Mouse (Mus musculus) erythroblast, adult 5-6 weeks (primary cell): ENCODE data around the gene Hdac7. TPM values are rescaled to one million over a fixed set of nuclear protein-coding genes. Genes with fewer than 3 reads are reported as not detected.
A peak's percentile ranks its signal among the peaks of the same experiment; 100 is the strongest.
"Not testable (repeated sequence)": the region's sequence is repeated elsewhere in the genome, so short reads cannot be mapped to it uniquely, and the experiment has no call there.

Experiments used
- ATAC-seq: replicated peaks from 2 replicates; pipeline ENCODE4 v1.8.0; 2016; ENCODE audit warnings: moderate number of reproducible peaks, mild to moderate bottlenecking, moderate TSS enrichment, inconsistent platforms; ENCODE audit not compliant: poor library complexity, low FRiP score, severe bottlenecking
- total RNA-seq, 2 experiments: library from RNA; stranded (forward) in 1 of 2; stranded (reverse) in 1 of 2; fragments of 150-400 nt in 1 of 2; fragments of 200-764, 138-1000 nt in 1 of 2; gene quantifications; 2 replicates each; pipeline versions ENCODE4 v1.2.3 to v1.2.4; 2015 to 2017; ENCODE audit warnings: low replicate concordance in 2 of 2

Hdac7 gene
- total RNA-seq (2015; ENCODE audit: low replicate concordance) (3.5 and 7.7 TPM in 2 replicates), total RNA-seq (2017; ENCODE audit: low replicate concordance) (1.1 and 3.8 TPM in 2 replicates)

- ATAC-seq, result peak; percentile 51; the same call in 1 of the 2 replicates
Measured at GRCm38 (mm10) chr15:97844037-97845034, at the start of gene Hdac7. Gene Hdac7 (minus strand): TSS chr15:97844502.

DNA sequence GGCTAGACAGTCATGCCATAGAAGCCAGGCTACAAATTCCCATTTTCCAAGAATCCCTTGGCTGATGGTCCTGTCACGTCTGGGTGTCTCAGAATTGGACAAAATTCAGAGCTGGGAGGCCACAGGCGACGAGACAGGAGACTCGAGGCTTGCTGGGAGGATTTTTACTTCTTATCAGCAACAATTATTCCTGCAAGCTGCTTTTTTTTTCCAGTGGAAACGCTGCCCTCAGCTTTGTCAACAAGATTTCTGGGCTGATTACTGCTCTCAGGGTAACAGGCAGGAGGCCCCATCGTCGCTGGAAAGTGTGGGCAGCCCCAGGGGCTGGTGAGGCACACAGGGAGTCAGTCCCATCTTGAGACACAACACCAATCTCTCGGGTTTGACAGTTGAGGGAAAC lies 48.2 kb upstream of the Hdac7 start:
- ATAC-seq, result no peak

DNA sequence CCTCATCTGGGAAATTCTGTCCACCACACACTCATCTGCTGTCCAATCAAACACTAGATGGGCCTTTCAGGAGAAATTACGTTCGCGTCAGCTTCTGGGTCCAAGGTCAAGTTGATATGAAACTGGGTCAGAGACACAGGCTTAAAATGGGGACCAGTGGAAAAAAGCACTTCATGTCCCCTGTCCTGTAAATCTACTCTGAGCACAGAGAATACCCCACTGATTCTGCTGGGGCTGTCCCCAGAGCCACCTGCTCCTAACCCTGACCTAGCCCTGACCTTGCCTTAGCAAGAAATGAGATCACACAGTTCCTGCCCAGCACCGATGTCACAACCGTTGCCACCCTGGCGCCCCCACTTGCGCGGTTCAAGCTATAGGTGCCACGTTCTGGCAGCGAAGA lies 46.1 kb upstream of the Hdac7 start:
- no peak for ATAC-seq

- ATAC-seq, result no peak
Measured at GRCm38 (mm10) chr15:97890017-97890416, 45.7 kb upstream of the Hdac7 start.

- ATAC-seq, result no peak
Measured at GRCm38 (mm10) chr15:97887541-97888016, 43.3 kb upstream of the Hdac7 start.

GRCm38 (mm10) chr15:97881423-97881822 lies 37.1 kb upstream of the Hdac7 start:
- no peak for ATAC-seq

DNA sequence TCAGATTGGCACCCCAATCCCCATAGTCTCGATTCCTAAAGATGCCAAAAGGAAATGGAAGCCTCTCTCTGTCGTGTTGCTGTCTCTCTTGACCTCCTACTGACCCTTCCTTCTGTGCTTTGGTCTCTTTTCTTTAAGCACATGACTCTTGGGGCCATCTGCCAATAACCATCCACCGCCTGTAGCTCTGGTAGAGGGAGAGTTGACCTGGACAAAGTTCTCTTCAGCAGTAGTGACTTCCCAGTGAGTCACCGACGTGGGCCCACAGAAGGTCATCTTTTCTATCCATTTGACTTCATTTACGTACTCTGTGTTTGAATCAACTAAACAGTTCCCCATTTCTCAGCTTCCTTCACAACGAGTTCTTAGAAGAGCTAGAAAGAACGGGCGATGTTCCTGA lies 36.1 kb upstream of the Hdac7 start:
- ATAC-seq, result no peak

- no peak for ATAC-seq
Measured at GRCm38 (mm10) chr15:97878696-97879328, 34.5 kb upstream of the Hdac7 start.

GRCm38 (mm10) chr15:97875784-97876183 lies 31.5 kb upstream of the Hdac7 start:
- ATAC-seq, result no peak

DNA sequence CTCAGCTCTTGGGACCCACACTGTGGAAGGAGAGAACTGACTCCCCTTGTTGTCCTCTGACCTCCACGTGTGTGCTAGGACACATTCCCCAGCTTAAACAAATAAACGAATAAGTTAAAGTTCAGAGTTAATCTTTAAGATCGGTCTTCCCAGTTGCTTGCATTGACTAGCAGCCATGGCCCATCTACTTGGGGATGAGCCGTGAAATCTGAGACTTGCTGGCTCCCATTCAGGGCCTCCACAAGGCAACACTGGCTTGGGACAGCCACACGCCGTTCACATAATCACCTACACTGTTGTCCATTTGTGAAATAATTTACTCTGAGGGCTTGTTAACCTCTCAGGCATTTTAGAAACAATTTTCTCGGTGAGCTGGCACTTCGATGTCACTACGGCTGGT lies 29.4 kb upstream of the Hdac7 start:
- no peak for ATAC-seq

DNA sequence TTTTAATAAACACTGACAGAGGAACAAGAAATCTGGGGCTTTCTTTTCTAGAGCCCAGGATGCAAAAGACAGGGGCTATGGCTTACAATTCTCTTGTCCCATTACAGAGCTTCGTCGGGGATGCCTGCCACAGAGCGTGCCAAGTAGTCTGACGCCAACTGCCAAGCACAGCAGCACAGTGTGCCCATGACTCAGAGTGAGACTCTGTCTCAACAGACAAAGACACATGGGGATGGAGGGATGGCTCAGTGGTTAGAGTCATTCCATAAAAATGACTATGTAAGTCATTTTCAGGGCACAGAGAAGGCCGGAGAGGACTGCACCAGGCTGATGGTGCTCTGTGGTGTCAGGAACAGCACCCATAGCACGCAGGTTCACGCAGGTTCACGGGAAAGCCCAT lies 27.9 kb upstream of the Hdac7 start:
- no peak for ATAC-seq

DNA sequence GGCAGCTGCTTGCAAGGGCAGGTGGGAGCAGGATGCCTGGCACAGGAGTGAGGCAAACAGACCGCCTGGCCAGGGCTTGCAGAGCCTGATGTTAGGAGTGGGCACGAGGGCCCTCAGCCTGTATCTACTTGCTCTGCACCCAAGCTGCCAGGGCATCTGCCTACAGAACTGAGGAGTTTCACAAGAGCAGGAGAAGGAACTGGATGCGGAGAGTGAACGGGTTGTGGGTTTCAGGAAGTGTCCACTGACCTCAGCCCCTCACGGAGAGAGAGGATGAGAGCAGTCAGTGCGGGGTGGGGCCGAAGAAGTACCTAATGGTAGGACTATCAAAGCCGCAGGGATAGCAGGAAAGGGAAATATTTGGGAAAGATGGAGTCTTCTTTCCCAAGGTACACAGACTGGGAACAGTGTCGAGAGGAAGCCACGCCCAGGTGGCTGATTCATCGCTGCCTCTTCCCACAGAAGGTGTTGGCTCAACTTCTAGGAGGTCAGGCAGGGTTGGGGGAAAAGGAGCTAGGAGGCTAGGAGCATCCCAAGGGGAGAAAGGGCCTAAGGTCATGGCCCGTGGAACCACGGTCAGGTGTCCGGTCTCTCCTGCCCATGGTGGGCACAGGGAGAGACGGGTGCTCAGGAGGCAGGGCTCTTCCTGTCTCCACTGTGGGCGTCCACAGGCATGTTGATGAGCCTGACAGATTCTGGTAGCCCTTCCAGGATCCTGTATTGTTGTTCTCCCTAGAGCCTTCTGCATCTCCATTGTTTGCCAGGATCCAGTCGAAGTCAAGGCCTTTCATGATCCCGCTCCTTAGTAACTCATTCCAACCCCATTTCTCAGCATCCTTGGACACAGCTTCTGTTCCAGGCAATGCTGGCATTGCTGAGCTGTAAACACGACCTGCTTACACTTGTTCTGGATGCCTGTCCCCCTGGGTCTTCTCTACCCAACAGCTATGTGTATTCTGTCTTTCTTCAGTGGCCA lies 27.0 kb upstream of the Hdac7 start:
- no peak for ATAC-seq

GRCm38 (mm10) chr15:97870116-97870515 lies 25.8 kb upstream of the Hdac7 start:
- not testable (repeated sequence) for ATAC-seq

GRCm38 (mm10) chr15:97868985-97869384 lies 24.7 kb upstream of the Hdac7 start:
- ATAC-seq, result no peak

- 0 out of 2 replicates have a peak, but pooled peaks have one; percentile 48 for ATAC-seq
Measured at GRCm38 (mm10) chr15:97865988-97866387, 21.7 kb upstream of the Hdac7 start.

GRCm38 (mm10) chr15:97865175-97865574 lies 20.9 kb upstream of the Hdac7 start:
- no peak for ATAC-seq

DNA sequence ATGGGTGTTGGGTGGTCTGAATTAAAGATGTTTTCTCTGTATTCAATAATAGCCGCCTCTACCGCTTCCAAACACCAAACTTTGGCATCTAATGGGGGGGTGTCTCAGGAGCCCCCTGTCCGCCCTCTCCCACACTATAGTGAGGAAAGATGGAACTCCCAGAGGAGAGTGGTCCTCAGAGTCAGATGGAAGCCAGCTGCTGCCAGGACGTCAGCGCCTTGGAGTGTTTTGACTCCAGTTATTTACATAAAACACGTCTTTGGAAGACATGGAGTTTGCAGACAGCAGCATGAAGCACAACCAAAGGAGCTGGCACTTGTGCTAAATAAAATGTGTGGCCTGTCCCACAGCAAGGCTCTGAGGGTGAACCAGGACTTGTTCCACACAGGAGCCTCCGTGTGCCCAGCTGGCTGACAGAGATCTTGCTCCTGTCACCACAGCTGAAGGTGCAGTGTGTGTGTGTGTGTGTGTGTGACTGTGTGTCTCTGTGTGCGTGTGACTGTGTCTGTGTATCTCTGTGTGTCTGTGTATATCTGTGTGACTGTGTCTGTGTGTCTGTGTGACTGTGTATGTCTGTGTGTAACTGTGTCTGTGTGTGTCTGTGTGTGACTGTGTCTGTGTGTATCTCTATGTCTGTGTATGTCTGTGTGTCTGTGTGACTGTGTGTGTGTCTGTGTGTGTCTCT lies 20.2 kb upstream of the Hdac7 start:
- no peak for ATAC-seq

DNA sequence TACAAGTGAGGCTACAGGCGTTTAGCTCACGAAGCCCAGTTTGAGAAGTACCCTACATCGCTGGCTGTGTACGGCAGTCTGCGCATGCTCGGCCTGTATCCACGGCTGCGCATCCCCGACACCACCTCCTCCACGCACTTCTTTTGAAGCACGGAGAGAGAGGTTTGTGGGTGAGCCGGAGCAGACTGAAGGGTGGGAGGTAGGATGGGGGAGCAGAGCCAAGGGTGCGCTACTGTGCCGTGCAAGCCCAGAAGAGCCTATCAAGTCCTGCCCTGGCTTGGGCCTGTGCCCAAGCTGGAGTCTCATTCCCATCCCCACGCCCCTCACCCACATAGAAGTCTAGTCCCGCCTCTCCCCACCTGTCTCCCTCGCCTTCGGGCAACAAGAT lies 19.2 kb upstream of the Hdac7 start:
- ATAC-seq, result no peak

DNA sequence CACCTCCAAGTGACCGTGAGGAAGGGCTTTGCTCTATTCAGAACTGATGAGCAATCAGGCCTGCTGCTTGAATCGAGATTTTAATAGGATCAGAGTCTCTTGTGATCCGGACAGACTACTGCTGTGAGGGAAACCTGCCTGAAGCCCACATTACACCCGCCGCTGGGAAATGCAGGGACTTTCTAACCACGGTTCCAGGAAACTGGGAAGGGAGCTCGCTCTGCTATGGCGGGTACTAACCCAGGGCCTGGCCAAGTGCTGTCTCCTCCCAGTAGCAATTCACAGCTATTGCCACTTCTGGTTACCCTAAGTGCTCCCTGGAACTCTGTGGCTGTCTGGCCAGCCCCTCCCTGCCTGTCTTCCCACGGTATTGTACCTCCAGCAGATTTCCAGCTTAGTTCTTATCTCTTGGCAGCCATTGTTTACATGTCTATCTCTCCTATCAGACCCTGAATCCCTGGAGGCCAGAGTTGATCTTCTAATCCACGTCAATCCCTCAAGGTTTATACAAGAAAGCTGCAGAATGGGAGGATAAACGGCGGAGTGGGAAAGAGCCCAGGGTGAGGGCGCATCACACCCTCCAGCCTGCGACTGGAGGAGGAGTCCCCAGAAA lies 18.7 kb upstream of the Hdac7 start:
- no peak for ATAC-seq
